Mouse (Mus musculus) liver, adult 2 months (tissue): Measurements from ENCODE around the gene Zfp865.

Source experiments
- CTCF ChIP-seq: fragments of 200-500 bp; IDR thresholded peaks from 2 replicates; pipeline ENCODE4 v1.5.1; 2011; ENCODE audit warnings: low read depth, low read length, control low read depth
- POLR2A ChIP-seq: fragments of 200-500 bp; IDR thresholded peaks from 2 replicates; pipeline ENCODE4 v1.6.1; 2011; ENCODE audit warnings: low read length, control low read depth; ENCODE audit not compliant: insufficient read depth; ENCODE audit errors: extremely low read depth

GRCm38 (mm10) chr7:4972321-4973047 is 47.7 kb upstream of the Zfp865 start:
- TF ChIP-seq CTCF (no peak), POLR2A (no peak)
